Mouse (Mus musculus): Measurements from ENCODE around the gene Aatk. TPM values are rescaled to one million over a fixed set of nuclear protein-coding genes. Genes with fewer than 3 reads are reported as not detected.

The Aatk gene
- total RNA-seq, 1 experiment = 1.2 TPM

- in situ Hi-C loops (cut with MboI; ENCODE audit: low sequenced_read_pairs in 2 of 2, unreplicated experiment in 2 of 2) = no loop called here
These were observed 13.7 kb upstream of the Aatk start for GRCm38 (mm10) chr11:120060634-120061033.

GRCm38 (mm10) chr11:120055953-120056732 is 9.2 kb upstream of the Aatk start:
- H3K9me3 ChIP-seq (ENCODE audit: control insufficient read depth, insufficient read depth, low read depth, low read length) = no peaks in the 10 kb centered on the region
- no peak overlapping the region for H3K27ac ChIP-seq (ENCODE audit: insufficient read depth, low read depth, low read length, poor library complexity, severe bottlenecking)
- H3K9ac ChIP-seq (ENCODE audit: insufficient read depth, low read depth, low read length, poor library complexity, severe bottlenecking) = no peak overlapping the region
- DNase-seq (ENCODE audit: low read depth, low spot score) = no peak
- in situ Hi-C loops (cut with MboI; ENCODE audit: low sequenced_read_pairs in 2 of 2, unreplicated experiment in 2 of 2) = no loop called here
- TF ChIP-seq ZC3H11A (IDR thresholded peaks at IDR 0.05; ENCODE audit: borderline replicate concordance, low read depth, low read length) (no peak), ZNF384 (IDR thresholded peaks at IDR 0.05; ENCODE audit: low read depth, low read length) (no peak), MAFK (IDR thresholded peaks at IDR 0.05; ENCODE audit: insufficient read depth, low read depth, low read length) (no peak), CHD2 (IDR thresholded peaks at IDR 0.05; ENCODE audit: low read depth, low read length) (no peak), HCFC1 (IDR thresholded peaks at IDR 0.05; ENCODE audit: borderline replicate concordance, insufficient read depth, low read length) (no peak)
- H3K36me3 ChIP-seq (ENCODE audit: control insufficient read depth, insufficient read depth, low read length, poor library complexity, severe bottlenecking) = no peaks in the 10 kb centered on the region
- H3K4me1 ChIP-seq (ENCODE audit: control insufficient read depth in 2 of 2, insufficient read depth in 2 of 2, low read length in 2 of 2, poor library complexity in 1 of 2) = peaks cover 0 to 3% of the 10 kb centered on the region in 2 experiments; a peak in 1 of 4 replicates
- no peak overlapping the region for H3K4me3 ChIP-seq (ENCODE audit: insufficient read depth in 1 of 2, low read depth in 1 of 2, low read length in 2 of 2, poor library complexity in 1 of 2, severe bottlenecking in 1 of 2)

More at GRCm38 (mm10) chr11:120060634-120061033, 13.7 kb upstream of the Aatk start:
- no peak for DNase-seq (ENCODE audit: low read depth, low spot score)
- no peak overlapping the region for H3K4me3 ChIP-seq (ENCODE audit: insufficient read depth in 1 of 2, low read depth in 1 of 2, low read length in 2 of 2, poor library complexity in 1 of 2, severe bottlenecking in 1 of 2)
- H3K27ac ChIP-seq (ENCODE audit: insufficient read depth, low read depth, low read length, poor library complexity, severe bottlenecking) = no peak overlapping the region
- H3K9me3 ChIP-seq (ENCODE audit: control insufficient read depth, insufficient read depth, low read depth, low read length) = no peaks in the 10 kb centered on the region
- peaks cover 0 to 3% of the 10 kb centered on the region in 2 experiments; a peak in 1 of 4 replicates for H3K4me1 ChIP-seq (ENCODE audit: control insufficient read depth in 2 of 2, insufficient read depth in 2 of 2, low read length in 2 of 2, poor library complexity in 1 of 2)
- H3K36me3 ChIP-seq (ENCODE audit: control insufficient read depth, insufficient read depth, low read length, poor library complexity, severe bottlenecking) = peaks cover 6% of the 10 kb centered on the region; the same call in 1 of the 2 replicates
- TF ChIP-seq CHD2 (IDR thresholded peaks at IDR 0.05; ENCODE audit: low read depth, low read length) (no peak), HCFC1 (IDR thresholded peaks at IDR 0.05; ENCODE audit: borderline replicate concordance, insufficient read depth, low read length) (no peak), ZC3H11A (IDR thresholded peaks at IDR 0.05; ENCODE audit: borderline replicate concordance, low read depth, low read length) (no peak), ZNF384 (IDR thresholded peaks at IDR 0.05; ENCODE audit: low read depth, low read length) (no peak), MAFK (IDR thresholded peaks at IDR 0.05; ENCODE audit: insufficient read depth, low read depth, low read length) (no peak)
- no peak overlapping the region for H3K9ac ChIP-seq (ENCODE audit: insufficient read depth, low read depth, low read length, poor library complexity, severe bottlenecking)

DNA sequence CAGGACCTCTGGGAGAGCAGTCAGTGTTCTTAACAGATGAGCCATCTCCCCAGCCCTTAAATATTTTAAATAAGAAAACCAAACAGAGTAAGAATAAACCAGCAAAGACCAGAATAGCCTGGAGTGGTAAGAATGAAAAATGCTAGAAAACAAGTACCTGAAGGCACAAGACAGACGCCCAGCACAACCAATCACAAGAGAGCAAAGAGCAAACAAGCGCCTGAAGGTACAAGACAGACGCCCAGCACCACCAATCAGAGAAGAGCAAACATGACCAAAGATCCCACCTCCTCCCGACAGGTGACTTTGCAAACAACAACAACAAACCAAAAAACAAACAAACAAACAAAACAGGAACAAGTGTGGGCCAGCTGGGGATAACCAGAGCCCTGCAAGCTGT is 6.9 kb upstream of the Aatk start:
- TF ChIP-seq HCFC1 (IDR thresholded peaks at IDR 0.05; ENCODE audit: borderline replicate concordance, insufficient read depth, low read length) (no peak), CHD2 (IDR thresholded peaks at IDR 0.05; ENCODE audit: low read depth, low read length) (0 out of 2 replicates have a peak, but pooled peaks have one; percentile 60)
- no peak overlapping the region for H3K27ac ChIP-seq (ENCODE audit: insufficient read depth, low read depth, low read length, poor library complexity, severe bottlenecking)
- no peak overlapping the region for H3K9ac ChIP-seq (ENCODE audit: insufficient read depth, low read depth, low read length, poor library complexity, severe bottlenecking)
- H3K4me3 ChIP-seq (ENCODE audit: insufficient read depth in 1 of 2, low read depth in 1 of 2, low read length in 2 of 2, poor library complexity in 1 of 2, severe bottlenecking in 1 of 2) = no peak overlapping the region
- H3K9me3 ChIP-seq (ENCODE audit: control insufficient read depth, insufficient read depth, low read depth, low read length) = no peaks in the 10 kb centered on the region
- in situ Hi-C loops (cut with MboI; ENCODE audit: low sequenced_read_pairs in 2 of 2, unreplicated experiment in 2 of 2) = no loop called here
- peaks cover 0 to 4% of the 10 kb centered on the region in 2 experiments; a peak in 1 of 4 replicates for H3K4me1 ChIP-seq (ENCODE audit: control insufficient read depth in 2 of 2, insufficient read depth in 2 of 2, low read length in 2 of 2, poor library complexity in 1 of 2)
- no peak for DNase-seq (ENCODE audit: low read depth, low spot score)
- no peaks in the 10 kb centered on the region for H3K36me3 ChIP-seq (ENCODE audit: control insufficient read depth, insufficient read depth, low read length, poor library complexity, severe bottlenecking)

GRCm38 (mm10) chr11:120052274-120052673 is 5.3 kb upstream of the Aatk start:
- no peak overlapping the region for H3K27ac ChIP-seq (ENCODE audit: insufficient read depth, low read depth, low read length, poor library complexity, severe bottlenecking)
- no peak for DNase-seq (ENCODE audit: low read depth, low spot score)
- TF ChIP-seq CHD2 (IDR thresholded peaks at IDR 0.05; ENCODE audit: low read depth, low read length) = no peak
- TF ChIP-seq ZC3H11A (IDR thresholded peaks at IDR 0.05; ENCODE audit: borderline replicate concordance, low read depth, low read length) = no peak
- no peaks in the 10 kb centered on the region for H3K9me3 ChIP-seq (ENCODE audit: control insufficient read depth, insufficient read depth, low read depth, low read length)
- in situ Hi-C loops (cut with MboI; ENCODE audit: low sequenced_read_pairs in 2 of 2, unreplicated experiment in 2 of 2) = no loop called here
- H3K9ac ChIP-seq (ENCODE audit: insufficient read depth, low read depth, low read length, poor library complexity, severe bottlenecking) = no peak overlapping the region
- peaks cover 1 to 11% of the 10 kb centered on the region in 2 experiments; a peak in 2 of 4 replicates for H3K4me1 ChIP-seq (ENCODE audit: control insufficient read depth in 2 of 2, insufficient read depth in 2 of 2, low read length in 2 of 2, poor library complexity in 1 of 2)
- no peaks in the 10 kb centered on the region for H3K36me3 ChIP-seq (ENCODE audit: control insufficient read depth, insufficient read depth, low read length, poor library complexity, severe bottlenecking)
- no peak overlapping the region for H3K4me3 ChIP-seq (ENCODE audit: insufficient read depth in 1 of 2, low read depth in 1 of 2, low read length in 2 of 2, poor library complexity in 1 of 2, severe bottlenecking in 1 of 2)

All from ES-E14 (cell line).